Mouse (Mus musculus): ENCODE results near the gene Gtpbp2. TPM values are rescaled to one million over a fixed set of nuclear protein-coding genes. Genes with fewer than 3 reads are reported as not detected.

The Gtpbp2 gene
- polyA plus RNA-seq, 1 experiment: 143 TPM

- DNase-seq (ENCODE audit: low spot score): no peak
Measured at GRCm38 (mm10) chr17:46206676-46207075, 45.8 kb downstream of the Gtpbp2 start.

GRCm38 (mm10) chr17:46210550-46210949 lies 49.7 kb downstream of the Gtpbp2 start:
- no peak for DNase-seq (ENCODE audit: low spot score)

Other genes with a start within 250 kb of the Gtpbp2 start
- 98.3 and 138 TPM in 2 replicates for gene Vegfa, start 128.7 kb upstream of the Gtpbp2 start, polyA plus RNA-seq (2012; rRNA removed)
- 67.0 and 71.1 TPM in 2 replicates for gene Mrps18a, start 50.0 kb upstream of the Gtpbp2 start, polyA plus RNA-seq (2012; rRNA removed)
- gene Rsph9, start 16.8 kb upstream of the Gtpbp2 start, polyA plus RNA-seq (2012; rRNA removed): 12.7 and 14.0 TPM in 2 replicates
- gene Mad2l1bp, start 7.5 kb upstream of the Gtpbp2 start, polyA plus RNA-seq (2012; rRNA removed): 16.4 and 19.8 TPM in 2 replicates
- 5.7 and 6.1 TPM in 2 replicates for gene Polh, start 41.6 kb downstream of the Gtpbp2 start, polyA plus RNA-seq (2012; rRNA removed)
- gene Xpo5, start 41.8 kb downstream of the Gtpbp2 start, polyA plus RNA-seq (2012; rRNA removed): 23.2 and 24.0 TPM in 2 replicates
- gene Polr1c, start 87.0 kb downstream of the Gtpbp2 start, polyA plus RNA-seq (2012; rRNA removed): 60.7 and 75.2 TPM in 2 replicates
- gene Yipf3, start 87.0 kb downstream of the Gtpbp2 start, polyA plus RNA-seq (2012; rRNA removed): 93.6 and 98.7 TPM in 2 replicates
- 1.6 and 1.9 TPM in 2 replicates for gene Lrrc73, start 92.5 kb downstream of the Gtpbp2 start, polyA plus RNA-seq (2012; rRNA removed)
- 37.6 and 41.0 TPM in 2 replicates for gene Tjap1, start 122.0 kb downstream of the Gtpbp2 start, polyA plus RNA-seq (2012; rRNA removed)
- 19.8 and 27.6 TPM in 2 replicates for gene Dlk2, start 136.4 kb downstream of the Gtpbp2 start, polyA plus RNA-seq (2012; rRNA removed)
- 16.3 and 19.3 TPM in 2 replicates for gene Abcc10, start 167.3 kb downstream of the Gtpbp2 start, polyA plus RNA-seq (2012; rRNA removed)
- gene Zfp318, start 222.7 kb downstream of the Gtpbp2 start, polyA plus RNA-seq (2012; rRNA removed): 10.1 and 11.7 TPM in 2 replicates